Comparison of ENCODE assay signal across 9 mouse cellular contexts in the genomic region with DNA sequence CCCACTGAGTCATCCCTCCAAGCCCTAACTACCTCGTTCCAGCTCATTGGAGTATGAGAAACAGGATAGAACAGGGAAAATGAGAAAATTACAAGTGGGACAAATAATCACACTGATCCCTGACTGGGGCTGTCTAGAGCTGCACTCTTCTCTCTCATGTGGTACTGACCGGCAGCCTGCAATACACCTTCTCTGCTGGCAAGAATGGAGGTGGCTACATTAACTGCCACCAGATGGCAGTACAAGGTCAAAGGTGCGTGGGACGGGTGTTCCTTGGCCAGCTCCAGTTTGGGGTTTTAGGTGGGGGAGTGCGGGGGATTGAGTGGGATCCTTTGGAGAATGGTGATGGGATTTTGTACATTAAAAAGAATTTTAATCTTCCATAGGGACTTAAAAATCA. TPM values are rescaled to one million over a fixed set of nuclear protein-coding genes. Genes with fewer than 3 reads are reported as not detected.
DNase-seq lines count a peak whose midpoint lies in the region; ATAC-seq and TF ChIP-seq lines count a peak whose summit lies in the region.
"Had no signal": no experiment of that assay in that cellular context is flagged by ENCODE, and none has a peak within 500 bp of the region (broad histone marks: within the 10 kb centered on the region; RNA-seq: fewer than 3 reads in every experiment).

No protein-coding gene starts in this region.

- 11% methylated on average over 5 of the region's 5 CpGs for WGBS in forebrain, postnatal 0 days
- WGBS in lung, embryonic 14.5 days = 11% methylated on average over 5 of the region's 5 CpGs
- 13% methylated on average over 5 of the region's 5 CpGs for WGBS in olfactory bulb, adult 2 months

- 0 out of 2 replicates have a peak, but pooled peaks have one; percentile 49 for TF ChIP-seq EP300 in ES-Bruce4 (IDR thresholded peaks at IDR 0.05; ENCODE audit: insufficient read depth, low read depth, low read length)

- peak; percentile 49 for DNase-seq in 416B (ENCODE audit: low read depth)
- peak; percentile 46 for DNase-seq in cerebellum, adult 11-12 months
- DNase-seq in forebrain, postnatal 0 days = peak; percentile 30
- peak; percentile 64 for DNase-seq in kidney, adult 18-20 months
- DNase-seq in lung, embryonic 14.5 days = peak; percentile 66
- no peak for DNase-seq in layer of hippocampus, adult 9-11 months

- TF ChIP-seq POLR2A in ES-Bruce4 (IDR thresholded peaks at IDR 0.05; ENCODE audit: insufficient read depth, low read length) = no peak
- no peak for TF ChIP-seq POLR2A in olfactory bulb, adult 2 months (IDR thresholded peaks at IDR 0.05; ENCODE audit: insufficient read depth, low read depth, low read length)

- ATAC-seq in forebrain, postnatal 0 days = peak; percentile 23; the same call in 1 of the 2 replicates
- ATAC-seq in lung, embryonic 14.5 days (ENCODE audit: insufficient read depth) = peak; percentile 58; the same call in 1 of the 2 replicates

- no peak overlapping the region for H3K9ac ChIP-seq in ES-Bruce4 (ENCODE audit: low read depth, poor library complexity, severe bottlenecking)
- no peak overlapping the region for H3K9ac ChIP-seq in forebrain, postnatal 0 days
- H3K9ac ChIP-seq in lung, embryonic 14.5 days = no peak overlapping the region

- no peak overlapping the region for H3K27ac ChIP-seq in ES-Bruce4 (ENCODE audit: insufficient read depth, low read length)
- H3K27ac ChIP-seq in forebrain, postnatal 0 days (ENCODE audit: low read depth, low read length) = no peak overlapping the region
- H3K27ac ChIP-seq in lung, embryonic 14.5 days (ENCODE audit: low read depth) = no peak overlapping the region
- H3K27ac ChIP-seq in olfactory bulb, adult 2 months (ENCODE audit: insufficient read depth, low read depth, low read length) = no peak overlapping the region

- no peaks in the 10 kb centered on the region for H3K9me3 ChIP-seq in ES-Bruce4 (replicated peaks; ENCODE audit: control insufficient read depth, insufficient read depth, low read length, poor library complexity, severe bottlenecking)
- H3K9me3 ChIP-seq in forebrain, postnatal 0 days (ENCODE audit: low read length) = no peaks in the 10 kb centered on the region
- no peaks in the 10 kb centered on the region for H3K9me3 ChIP-seq in lung, embryonic 14.5 days (ENCODE audit: low read depth, low read length)

- peaks cover 5% of the 10 kb centered on the region for H3K4me1 ChIP-seq in ES-Bruce4 (ENCODE audit: control insufficient read depth, insufficient read depth, low read length)
- no peaks in the 10 kb centered on the region for H3K4me1 ChIP-seq in forebrain, postnatal 0 days (ENCODE audit: insufficient read depth)
- H3K4me1 ChIP-seq in lung, embryonic 14.5 days (ENCODE audit: insufficient read depth) = no peaks in the 10 kb centered on the region
- H3K4me1 ChIP-seq in olfactory bulb, adult 2 months (ENCODE audit: control insufficient read depth, insufficient read depth, low read length) = no peaks in the 10 kb centered on the region

- H3K4me2 ChIP-seq in forebrain, postnatal 0 days (ENCODE audit: low read depth) = no peak overlapping the region
- no peak overlapping the region for H3K4me2 ChIP-seq in lung, embryonic 14.5 days

- no peaks in the 10 kb centered on the region for H3K27me3 ChIP-seq in ES-Bruce4 (ENCODE audit: control insufficient read depth, insufficient read depth, low read length, poor library complexity, severe bottlenecking)
- H3K27me3 ChIP-seq in forebrain, postnatal 0 days (ENCODE audit: insufficient read depth, low read length) = no peaks in the 10 kb centered on the region
- no peaks in the 10 kb centered on the region for H3K27me3 ChIP-seq in lung, embryonic 14.5 days (ENCODE audit: insufficient read depth, low read length)

- H3K4me3 ChIP-seq in ES-Bruce4 (ENCODE audit: low read depth, low read length) = no peak overlapping the region
- no peak overlapping the region for H3K4me3 ChIP-seq in forebrain, postnatal 0 days (ENCODE audit: low read depth, low read length)
- H3K4me3 ChIP-seq in lung, embryonic 14.5 days (ENCODE audit: low read depth, low read length) = no peak overlapping the region
- no peak overlapping the region for H3K4me3 ChIP-seq in olfactory bulb, adult 2 months (ENCODE audit: insufficient read depth, low read depth, low read length)

- no peaks in the 10 kb centered on the region for H3K36me3 ChIP-seq in ES-Bruce4 (ENCODE audit: control insufficient read depth, insufficient read depth, low read length, poor library complexity, severe bottlenecking)
- no peaks in the 10 kb centered on the region for H3K36me3 ChIP-seq in forebrain, postnatal 0 days (ENCODE audit: insufficient read depth)
- H3K36me3 ChIP-seq in lung, embryonic 14.5 days (ENCODE audit: insufficient read depth) = no peaks in the 10 kb centered on the region

- TF ChIP-seq CTCF in ES-Bruce4 (IDR thresholded peaks at IDR 0.05; ENCODE audit: low read depth, low read length) = peak; percentile 84
- TF ChIP-seq CTCF in forebrain, postnatal 0 days (IDR thresholded peaks at IDR 0.05; ENCODE audit: low read depth) = peak; percentile 69
- TF ChIP-seq CTCF in lung, embryonic 14.5 days (IDR thresholded peaks at IDR 0.05; ENCODE audit: low read depth) = peak; percentile 78
- peak; percentile 41; the same call in 1 of the 2 replicates for TF ChIP-seq CTCF in olfactory bulb, adult 2 months (IDR thresholded peaks at IDR 0.05; ENCODE audit: insufficient read depth, low read depth, low read length)

RNA-seq across cellular contexts. Expression of a gene that starts 5.3 kb away (rescaled TPM):
- polyA plus RNA-seq in ES-Bruce4 (2011; ENCODE audit: insufficient read depth, insufficient read length, low read depth, missing spikeins) = 4.0 and 4.4 TPM in 2 replicates
- total RNA-seq in forebrain, postnatal 0 days (2014; rRNA removed) = 4.0 and 5.2 TPM in 2 replicates
- polyA plus RNA-seq in forebrain, postnatal 0 days (2015; fragmentation: Nextera tagmentation; extraction: Ambion mirVana) = 4.6 and 6.1 TPM in 2 replicates
- 6.9 and 7.5 TPM in 2 replicates for polyA plus RNA-seq in lung, embryonic 14.5 days (2014; fragmentation: Nextera tagmentation; extraction: Ambion mirVana)
- polyA plus RNA-seq in olfactory bulb, adult 2 months (2012; ENCODE audit: insufficient read depth, insufficient read length, low replicate concordance, missing spikeins) = not detected in 2 replicates

RNA-seq across cellular contexts. Expression of a gene that starts 50.1 kb away (rescaled TPM):
- polyA plus RNA-seq in ES-Bruce4 (2011; ENCODE audit: insufficient read depth, insufficient read length, low read depth, missing spikeins) = not detected in 2 replicates
- total RNA-seq in forebrain, postnatal 0 days (2014; rRNA removed) = not detected in 2 replicates
- polyA plus RNA-seq in forebrain, postnatal 0 days (2015; fragmentation: Nextera tagmentation; extraction: Ambion mirVana) = not detected in 2 replicates
- polyA plus RNA-seq in lung, embryonic 14.5 days (2014; fragmentation: Nextera tagmentation; extraction: Ambion mirVana) = not detected in 2 replicates
- polyA plus RNA-seq in olfactory bulb, adult 2 months (2012; ENCODE audit: insufficient read depth, insufficient read length, low replicate concordance, missing spikeins) = not detected in 2 replicates
- polyA plus RNA-seq: frontal cortex, adult 2 months had no signal
